Mouse (Mus musculus) ES-Bruce4 (cell line): ENCODE measurements around the gene Abl2.

Experiments used
- CTCF ChIP-seq: IDR thresholded peaks from one replicate; pipeline ENCODE4 v1.8.1; 2011; ENCODE audit warnings: low read depth, low read length
- EP300 ChIP-seq: IDR thresholded peaks from 2 replicates; pipeline ENCODE4 v1.6.1; 2011; ENCODE audit warnings: low read depth, low read length; ENCODE audit not compliant: insufficient read depth
- POLR2A ChIP-seq: IDR thresholded peaks from one replicate; pipeline ENCODE4 v1.8.1; 2011; ENCODE audit warnings: low read length; ENCODE audit not compliant: insufficient read depth

- TF ChIP-seq EP300 = no peak
- no peak for TF ChIP-seq CTCF
- TF ChIP-seq POLR2A = no peak
Observed at GRCm38 (mm10) chr1:156602545-156602944, 44.0 kb downstream of the Abl2 start.
